Mouse (Mus musculus) MEL-GATA-1-ER (cell line): Measurements from ENCODE around the gene Glis1.

Source experiments
- DNase-seq: peaks from one replicate; pipeline ENCODE4 v3.0.0-alpha.2; 2012; ENCODE audit warnings: low read depth; ENCODE audit errors: extremely low read depth

The Glis1 gene

DNA sequence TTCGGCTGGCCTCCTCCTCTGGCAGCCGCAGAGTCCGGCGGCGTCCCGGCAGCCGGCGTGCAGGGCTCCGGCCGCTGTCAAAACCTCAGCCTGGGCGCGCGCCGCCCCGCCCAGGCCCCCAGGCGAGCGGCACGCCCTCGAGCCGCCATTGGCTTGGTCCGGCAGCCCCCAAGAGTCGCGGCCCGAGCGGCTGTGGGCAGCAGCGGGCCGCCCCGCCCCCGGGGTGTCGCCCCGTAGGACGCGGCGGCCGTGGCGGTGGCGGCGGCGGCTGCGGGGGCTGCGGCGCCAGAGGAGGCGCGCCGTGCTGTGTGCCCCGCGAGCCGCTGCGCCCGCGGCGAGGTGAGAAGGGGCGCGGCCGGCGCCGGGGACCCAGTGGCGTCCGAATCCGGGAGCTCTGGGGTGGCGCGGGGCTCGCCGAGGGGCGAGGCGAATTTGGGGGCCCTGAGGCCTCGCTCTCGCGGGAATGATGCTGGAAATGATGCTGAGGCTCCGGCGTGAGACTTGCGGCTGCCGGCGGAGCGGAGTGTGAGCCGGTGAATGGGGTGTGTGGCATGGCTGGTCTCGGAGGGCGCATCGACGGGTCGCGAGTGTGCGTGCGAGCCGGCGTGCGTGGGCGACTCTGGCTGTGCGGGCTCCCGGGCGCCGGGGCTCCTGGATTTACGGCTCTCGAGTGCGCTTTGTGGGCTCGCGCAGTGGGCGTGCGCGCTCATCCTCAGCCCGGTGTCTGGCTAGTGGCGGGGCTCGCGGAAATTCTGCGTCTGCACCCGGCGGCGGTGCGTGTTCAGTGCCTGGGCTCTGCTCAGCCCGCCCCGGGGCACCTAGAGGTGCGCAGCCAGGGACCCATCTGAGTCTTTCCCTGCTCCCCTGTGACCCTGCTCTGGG is at the start of gene Glis1:
Gene Glis1, plus strand, starts transcription at position 236 of the 882 bp plus-strand sequence.
- DNase-seq: no peak

DNA sequence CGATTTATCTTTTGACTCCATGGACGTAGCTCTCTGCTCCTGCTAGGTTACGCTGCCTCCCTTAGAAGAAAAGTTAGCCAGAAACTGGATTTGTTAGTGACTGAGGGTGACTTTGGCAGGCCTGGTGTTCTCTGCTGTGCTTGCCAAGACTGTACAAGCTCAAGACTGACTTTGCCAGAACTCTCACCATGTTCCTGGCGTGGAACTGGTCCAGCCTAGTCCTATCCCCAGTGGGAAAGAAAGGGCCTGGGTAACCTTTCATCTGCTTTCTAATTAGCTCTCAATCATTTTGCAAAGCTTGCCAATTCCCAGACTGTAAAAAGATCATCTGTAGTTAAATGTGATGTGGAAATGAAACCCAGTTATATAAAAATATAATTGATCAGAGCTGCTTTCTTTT is 47.4 kb upstream of the Glis1 start:
- no peak for DNase-seq

GRCm38 (mm10) chr4:107387465-107387864 is 46.9 kb upstream of the Glis1 start:
- no peak for DNase-seq

GRCm38 (mm10) chr4:107388291-107388690 is 46.1 kb upstream of the Glis1 start:
- DNase-seq: no peak

- no peak for DNase-seq
These were observed 45.0 kb upstream of the Glis1 start for GRCm38 (mm10) chr4:107389345-107389744.

GRCm38 (mm10) chr4:107393771-107394170 is 40.6 kb upstream of the Glis1 start:
- DNase-seq: no peak

DNA sequence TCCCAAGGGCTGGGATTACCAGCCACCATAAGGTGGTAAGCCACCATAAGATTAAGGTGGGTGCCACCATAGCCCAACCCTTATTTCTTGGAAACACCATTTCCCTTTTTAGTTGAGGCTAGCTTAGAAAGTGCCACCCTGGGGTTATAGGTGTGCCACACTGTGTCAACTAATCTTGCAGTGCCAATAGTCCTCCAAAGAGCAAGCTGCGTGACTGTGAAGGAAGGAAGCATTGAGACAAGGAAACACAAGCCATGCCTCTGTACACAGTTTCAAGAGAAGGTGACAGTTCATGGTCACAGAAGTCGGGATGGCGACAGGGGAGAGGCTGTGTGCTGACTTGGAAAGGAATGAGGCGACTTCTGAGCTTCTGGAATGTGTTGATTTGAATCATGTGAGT is 14.2 kb upstream of the Glis1 start:
- no peak for DNase-seq

- DNase-seq: no peak
These were observed 12.7 kb upstream of the Glis1 start for GRCm38 (mm10) chr4:107421711-107422110.

DNA sequence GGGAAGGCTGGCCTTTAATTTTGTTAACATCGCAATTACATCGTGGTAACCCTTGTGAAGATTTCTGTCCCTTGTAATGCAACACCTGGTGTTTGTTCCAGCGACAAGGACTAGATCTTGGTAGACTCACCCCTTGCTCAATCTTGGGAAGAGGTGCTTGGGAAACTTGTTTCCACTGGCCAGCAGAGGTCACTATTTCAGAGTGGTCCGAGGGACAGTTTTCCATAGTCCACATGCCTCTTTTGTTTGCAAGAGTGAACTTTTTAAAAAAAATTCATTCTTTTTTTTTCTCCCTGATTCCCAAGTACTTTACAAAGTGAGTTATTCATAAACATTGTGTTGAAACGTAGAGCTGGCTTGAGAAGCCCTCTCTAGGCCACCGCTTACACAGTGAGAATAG is 12.2 kb upstream of the Glis1 start:
- DNase-seq: no peak

DNA sequence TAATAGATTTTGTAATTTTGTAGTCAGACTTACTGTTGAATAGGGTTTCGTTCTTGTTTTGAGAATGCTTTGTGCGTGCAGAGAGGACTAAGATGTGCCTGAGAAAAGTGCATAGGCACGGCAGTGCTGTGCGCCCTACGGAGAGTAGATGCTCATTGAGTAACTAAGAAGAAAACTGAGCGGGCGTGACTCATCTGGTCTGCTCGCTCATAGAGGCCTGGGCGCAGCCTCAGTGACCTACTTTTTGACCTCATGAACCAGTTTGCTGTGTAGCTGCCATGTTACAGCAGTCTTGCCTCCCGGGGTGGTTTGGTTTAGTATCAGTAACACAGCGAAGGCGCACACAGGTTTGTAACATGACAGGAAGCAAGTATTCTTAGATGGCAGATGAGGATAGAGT is 8.8 kb upstream of the Glis1 start:
- no peak for DNase-seq

DNA sequence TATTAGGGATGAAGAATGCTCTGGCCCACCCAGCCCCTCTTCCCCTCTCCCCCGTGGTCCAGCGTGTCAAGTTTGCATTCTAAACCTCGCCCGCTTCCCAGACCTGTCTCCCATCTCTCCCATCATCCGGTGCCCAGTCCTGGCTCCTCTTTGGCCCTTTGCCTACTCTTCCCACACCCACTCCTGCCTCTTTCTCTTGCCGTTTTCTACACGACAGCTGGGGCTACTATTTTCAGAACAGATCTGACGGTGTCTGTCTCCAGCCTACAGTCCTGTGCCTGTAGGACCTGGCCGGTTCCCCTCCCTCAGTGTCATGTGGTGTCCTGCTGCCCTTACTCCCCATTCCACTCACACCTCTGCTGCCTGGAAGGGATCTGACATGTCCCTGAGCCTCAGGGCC is 7.8 kb upstream of the Glis1 start:
- no peak for DNase-seq

DNA sequence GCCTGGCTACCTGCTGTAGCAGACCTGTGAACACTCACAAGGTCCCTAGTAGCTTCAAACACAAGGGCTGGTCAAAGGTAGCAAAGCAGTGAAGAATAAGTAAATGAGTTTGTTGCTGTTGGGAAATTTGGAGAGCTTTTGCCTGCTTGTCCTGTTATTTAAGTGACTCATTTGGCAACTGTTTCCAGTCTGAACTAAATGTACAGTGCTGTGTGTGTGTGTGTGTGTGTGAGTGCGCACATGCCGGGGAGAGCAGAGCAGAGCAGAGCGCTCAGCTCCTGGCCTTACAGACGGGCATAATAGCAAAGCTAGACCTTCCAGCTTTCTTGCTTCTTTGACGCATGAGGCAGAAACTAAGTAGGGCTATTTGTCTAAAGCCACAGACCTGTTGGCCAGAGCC is 1.7 kb upstream of the Glis1 start:
- DNase-seq: no peak

DNA sequence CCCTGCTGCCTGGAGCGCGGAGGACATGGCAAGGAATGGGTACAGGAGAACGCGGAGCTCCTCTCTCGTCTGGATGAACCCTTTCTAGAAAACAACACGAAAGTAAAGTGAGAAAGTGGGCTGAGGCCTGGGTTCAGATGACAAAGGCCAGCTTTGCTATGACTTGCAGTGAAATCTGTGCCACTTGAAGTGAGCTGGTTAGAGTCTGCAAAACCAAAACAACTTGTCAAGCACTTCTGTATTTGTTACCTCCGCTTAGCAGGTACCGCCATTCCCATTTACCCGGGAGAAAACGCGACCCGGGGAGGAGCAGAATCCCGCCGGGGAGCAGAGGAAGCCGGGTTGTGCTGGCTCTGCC is 414 bp upstream of the Glis1 start:
- no peak for DNase-seq

DNA sequence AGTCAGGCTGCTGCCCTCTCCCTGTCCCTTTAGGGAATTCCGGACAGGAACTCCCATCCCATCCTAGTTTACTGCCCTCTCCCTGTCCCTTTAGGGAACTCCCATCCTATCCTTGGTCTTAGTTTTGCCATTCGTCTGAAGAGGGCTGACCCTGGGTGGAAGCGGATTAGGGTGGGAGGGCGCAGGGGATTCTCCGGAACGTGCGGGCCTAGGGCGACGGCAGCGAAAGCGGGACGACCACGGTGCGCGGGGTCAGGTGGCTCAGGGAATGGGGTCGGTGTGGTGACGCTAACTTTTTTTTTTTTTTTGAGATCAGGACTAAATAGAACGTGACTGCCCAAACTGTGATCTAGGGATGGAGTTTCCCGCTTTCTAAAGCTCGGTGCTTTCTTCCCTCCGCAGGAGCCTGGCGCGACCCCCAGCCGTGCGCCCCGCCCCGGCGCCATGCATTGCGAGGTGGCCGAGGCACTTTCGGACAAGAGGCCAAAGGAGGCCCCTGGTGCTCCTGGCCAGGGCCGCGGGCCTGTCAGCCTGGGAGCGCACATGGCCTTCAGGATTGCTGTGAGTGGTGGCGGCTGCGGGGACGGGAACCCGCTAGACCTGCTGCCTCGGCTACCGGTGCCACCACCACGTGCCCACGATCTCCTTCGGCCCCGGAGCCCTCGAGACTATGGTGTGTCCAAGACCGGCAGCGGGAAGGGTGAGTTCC is 1.0 kb downstream of the Glis1 start:
- no peak for DNase-seq

GRCm38 (mm10) chr4:107436476-107436875 is 2.1 kb downstream of the Glis1 start:
- no peak for DNase-seq

DNA sequence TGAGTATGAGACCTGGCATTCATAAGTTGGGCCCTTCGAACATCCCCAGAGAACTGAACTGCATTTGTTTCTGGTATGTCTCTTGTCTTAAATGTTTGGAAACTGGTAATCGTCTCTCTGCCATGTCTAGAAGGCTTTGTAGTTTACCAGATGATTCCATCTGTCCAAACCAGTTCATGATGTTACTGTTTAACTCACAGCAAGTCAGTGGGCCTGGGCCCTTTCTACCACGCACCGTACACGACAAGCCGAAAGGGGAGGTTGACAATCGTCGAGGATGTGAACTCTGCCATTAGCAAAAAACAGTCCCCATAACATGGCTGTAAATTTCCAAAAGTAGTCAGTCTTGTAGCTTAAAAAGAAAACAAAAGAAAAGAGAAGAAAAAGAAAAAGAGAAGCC is 4.3 kb downstream of the Glis1 start:
- DNase-seq: no peak

DNA sequence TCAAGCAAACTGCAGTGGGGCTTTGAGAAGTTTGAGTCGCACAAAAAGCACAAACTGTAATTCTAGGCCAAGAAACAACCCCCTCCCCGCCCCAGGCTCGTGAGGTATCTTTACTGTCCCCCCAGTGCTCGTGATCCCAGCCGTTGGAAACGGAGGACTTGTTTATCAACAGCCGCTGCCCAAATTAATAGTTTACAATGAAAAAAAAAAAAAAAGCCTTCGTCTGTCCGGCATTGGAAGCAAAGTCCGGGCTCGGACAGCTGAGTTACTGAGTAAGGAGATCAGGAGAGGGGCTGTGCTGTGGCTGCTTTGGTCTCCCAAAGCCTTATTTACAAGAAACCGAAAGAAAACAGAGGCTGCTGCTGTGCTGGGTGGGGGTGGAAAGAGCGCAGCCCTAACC is 5.9 kb downstream of the Glis1 start:
- no peak for DNase-seq

DNA sequence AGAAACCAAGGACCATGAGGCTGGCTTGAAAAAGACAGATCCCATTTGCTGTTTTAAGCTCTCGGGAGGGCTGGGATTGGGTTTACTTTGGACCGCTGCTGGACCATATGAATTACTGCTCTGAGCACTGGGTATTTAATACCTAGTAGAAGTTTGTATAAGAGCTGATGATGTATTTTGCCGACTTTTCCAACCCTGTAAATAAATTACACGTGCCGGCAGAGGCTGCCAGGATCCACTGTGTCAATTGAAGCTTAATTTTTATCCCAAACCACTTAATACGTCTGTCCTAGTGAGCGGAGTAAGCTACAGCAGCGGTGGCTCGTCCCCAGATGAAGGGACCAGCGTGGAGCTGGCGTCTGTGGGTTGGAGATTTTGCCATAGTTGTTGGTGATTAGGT is 7.9 kb downstream of the Glis1 start:
- DNase-seq: no peak

DNA sequence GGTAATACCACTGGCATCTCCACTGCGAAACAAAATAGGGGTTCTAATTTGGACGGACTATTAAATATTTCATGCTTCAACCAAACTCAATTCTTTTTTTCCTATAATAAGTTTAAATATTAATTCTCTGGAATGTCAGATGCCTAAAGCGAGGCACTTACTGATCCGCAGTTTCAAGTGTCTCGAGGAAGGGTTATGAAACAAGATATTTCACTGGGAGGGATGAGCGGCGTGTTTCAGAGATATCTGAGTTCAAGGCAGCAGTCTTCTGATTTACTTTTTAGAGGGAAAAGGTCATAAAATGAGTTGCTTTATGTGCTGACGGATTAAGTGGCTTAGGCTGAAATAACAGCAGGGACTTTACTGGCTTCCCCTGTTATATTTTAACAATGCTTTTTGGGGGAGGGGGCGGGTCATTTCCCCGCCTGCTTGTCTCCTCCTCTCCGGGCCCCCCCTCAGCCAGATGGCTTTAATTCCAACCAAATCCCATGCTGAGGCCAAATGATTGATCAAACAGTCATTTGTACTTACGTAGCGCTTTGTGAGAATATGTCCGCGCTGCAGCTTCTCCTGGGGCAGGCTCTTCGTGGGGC is 8.6 kb downstream of the Glis1 start:
- no peak for DNase-seq

GRCm38 (mm10) chr4:107443621-107444020 is 9.2 kb downstream of the Glis1 start:
- no peak for DNase-seq

DNA sequence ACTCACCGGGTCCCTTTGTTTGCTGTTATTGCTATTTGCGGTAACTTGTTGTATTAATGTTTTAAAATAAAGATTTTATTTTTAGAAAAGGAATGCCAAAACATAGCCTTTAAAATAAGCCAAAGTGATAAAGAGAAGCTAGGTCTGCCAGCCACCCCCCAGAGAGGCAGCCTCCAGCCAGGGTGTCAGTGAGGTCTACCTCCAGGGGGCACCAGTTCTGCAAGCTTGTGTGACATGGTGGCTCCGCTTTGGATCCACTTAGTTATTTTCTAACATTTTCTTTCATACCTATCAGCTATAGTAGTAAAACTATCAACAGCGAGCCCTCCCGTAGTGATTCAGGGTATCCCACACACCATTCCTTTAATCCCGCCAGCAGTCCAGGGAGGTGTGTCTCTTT is 14.1 kb downstream of the Glis1 start:
- DNase-seq: no peak

GRCm38 (mm10) chr4:107449519-107449918 is 15.1 kb downstream of the Glis1 start:
- DNase-seq: no peak
